Mouse (Mus musculus): ENCODE results near the gene Rtf1. TPM values are rescaled to one million over a fixed set of nuclear protein-coding genes. Genes with fewer than 3 reads are reported as not detected.

Gene Rtf1
- polyA plus RNA-seq, 3 experiments from 2014 or later: 25.1 to 51.6 (median 44.1) TPM

Other genes starting within 250 kb of the Rtf1 start
- gene Ino80, start 197.4 kb upstream of the Rtf1 start, polyA plus RNA-seq (2017; shearing (Covaris generic)): 1 to 10 TPM; 4.5 to 8.9 (median 7.7) TPM
- gene Exd1, start 127.4 kb upstream of the Rtf1 start, polyA plus RNA-seq (2017; shearing (Covaris generic)): under 1 TPM in 1 of 3 experiments, not detected in 2; 0.09 TPM
- 10 to 100 TPM; 68.4 to 88.9 (median 72.2) TPM for gene Chp1, start 127.4 kb upstream of the Rtf1 start, polyA plus RNA-seq (2017; shearing (Covaris generic))
- 100 to 1,000 TPM in 1 of 3 experiments, 10 to 100 TPM in 1, 1 to 10 TPM in 1; 8.5 to 112 (median 10.8) TPM for gene Nusap1, start 56.8 kb upstream of the Rtf1 start, polyA plus RNA-seq (2017; shearing (Covaris generic))
- 10 to 100 TPM in 1 of 3 experiments, 1 to 10 TPM in 2; 2.3 to 14.8 (median 5.0) TPM for gene Oip5, start 56.6 kb upstream of the Rtf1 start, polyA plus RNA-seq (2017; shearing (Covaris generic))
- gene Ndufaf1, start 12.2 kb upstream of the Rtf1 start, polyA plus RNA-seq (2017; shearing (Covaris generic)): 10 to 100 TPM; 24.3 to 30.2 (median 27.8) TPM
- under 1 TPM in 2 of 3 experiments, not detected in 1; 0.32 to 0.39 TPM for gene Itpka, start 67.3 kb downstream of the Rtf1 start, polyA plus RNA-seq (2017; shearing (Covaris generic))
- under 1 TPM in 1 of 3 experiments, not detected in 2; 0.15 TPM for gene Ltk, start 85.4 kb downstream of the Rtf1 start, polyA plus RNA-seq (2017; shearing (Covaris generic))
- gene Rpap1, start 112.5 kb downstream of the Rtf1 start, polyA plus RNA-seq (2017; shearing (Covaris generic)): 10 to 100 TPM; 13.7 to 20.3 (median 14.9) TPM
- 1 to 10 TPM; 1.5 to 2.1 (median 1.6) TPM for gene Tyro3, start 122.7 kb downstream of the Rtf1 start, polyA plus RNA-seq (2017; shearing (Covaris generic))
- gene Mga, start 222.2 kb downstream of the Rtf1 start, polyA plus RNA-seq (2017; shearing (Covaris generic)): 10 to 100 TPM; 22.2 to 45.3 (median 39.9) TPM

All from inflammation-experienced regulatory T-cells, adult 6 months (primary cell).